Comparison of ENCODE assay signal across 8 mouse cellular contexts in the genomic region with DNA sequence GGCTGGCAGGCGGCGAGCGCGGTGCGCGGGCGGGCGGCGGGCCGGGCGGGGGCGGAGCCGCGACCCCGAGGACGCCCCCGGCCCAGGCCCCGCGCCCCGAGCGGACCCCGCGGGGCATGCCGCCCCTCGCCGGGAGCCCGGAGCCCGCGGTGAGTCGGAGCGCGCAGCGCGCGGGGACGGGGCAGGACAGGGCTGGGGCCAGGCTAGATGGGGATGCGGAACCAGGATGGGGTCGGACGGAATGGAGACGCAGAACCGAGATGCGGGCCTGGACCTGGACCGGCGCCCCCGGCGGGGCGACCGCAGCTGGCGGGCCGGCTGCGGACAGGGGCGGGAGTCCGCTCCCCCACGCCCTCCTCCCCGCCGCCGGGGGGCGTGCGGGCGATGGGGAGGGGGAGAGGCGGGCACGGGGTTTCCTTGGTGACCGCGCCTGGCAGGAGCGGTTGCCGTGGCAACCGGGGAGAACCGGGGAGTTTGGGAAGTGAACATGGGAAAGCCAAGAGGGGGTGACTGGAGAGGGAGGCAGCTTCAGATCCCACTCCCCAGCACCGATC. TPM values are rescaled to one million over a fixed set of nuclear protein-coding genes. Genes with fewer than 3 reads are reported as not detected.
DNase-seq lines count a peak whose midpoint lies in the region; ATAC-seq lines count a peak whose summit lies in the region.

A gene (plus strand): TSS at position 51 of the 554 bp plus-strand sequence.

- H3K9ac ChIP-seq in lung, embryonic 15.5 days, result 0 out of 2 replicates have a peak within 1 kb of the TSS, but pooled peaks have one; percentile 13
- peak within 1 kb of the TSS; percentile 94 for H3K9ac ChIP-seq in forebrain, embryonic 11.5 days (ENCODE audit: low read length)
- peak within 1 kb of the TSS; percentile 92 for H3K9ac ChIP-seq in hindbrain, embryonic 11.5 days (ENCODE audit: low read depth, low read length)
- H3K9ac ChIP-seq in limb, embryonic 11.5 days (ENCODE audit: low read length), result peak within 1 kb of the TSS; percentile 64

- H3K27ac ChIP-seq in lung, embryonic 15.5 days, result no peak within 1 kb of the TSS
- H3K27ac ChIP-seq in forebrain, embryonic 11.5 days (ENCODE audit: low read depth, low read length), result peak within 1 kb of the TSS; percentile 98
- peak within 1 kb of the TSS; percentile 99 for H3K27ac ChIP-seq in hindbrain, embryonic 11.5 days (ENCODE audit: low read depth, low read length)
- no peak within 1 kb of the TSS for H3K27ac ChIP-seq in limb, embryonic 11.5 days (replicated peaks; ENCODE audit: low read depth, low read length)

- H3K4me1 ChIP-seq in lung, embryonic 15.5 days, result peaks cover 7% of the 10 kb centered on the region; the same call in 1 of the 2 replicates
- H3K4me1 ChIP-seq in forebrain, embryonic 11.5 days (replicated peaks; ENCODE audit: control insufficient read depth, insufficient read depth, low read length), result peaks cover 21% of the 10 kb centered on the region
- H3K4me1 ChIP-seq in hindbrain, embryonic 11.5 days (replicated peaks; ENCODE audit: control insufficient read depth, insufficient read depth, low read length), result peaks cover 11% of the 10 kb centered on the region
- peaks cover 7% of the 10 kb centered on the region; the same call in 1 of the 2 replicates for H3K4me1 ChIP-seq in limb, embryonic 11.5 days (ENCODE audit: control insufficient read depth, insufficient read depth, low read length)

- H3K27me3 ChIP-seq in lung, embryonic 15.5 days, result peaks cover 62% of the 10 kb centered on the region
- H3K27me3 ChIP-seq in forebrain, embryonic 11.5 days (ENCODE audit: control insufficient read depth, insufficient read depth, low read length), result no peaks in the 10 kb centered on the region; the same call in 1 of the 2 replicates
- H3K27me3 ChIP-seq in hindbrain, embryonic 11.5 days (ENCODE audit: control insufficient read depth, insufficient read depth, low read length), result 0 out of 2 replicates have a peak, but pooled peaks cover 4% of the 10 kb centered on the region
- peaks cover 43% of the 10 kb centered on the region for H3K27me3 ChIP-seq in limb, embryonic 11.5 days (ENCODE audit: control insufficient read depth, insufficient read depth, low read length)

- under 1% methylated on average over 34 of the region's 69 CpGs for WGBS in lung, embryonic 15.5 days
- 0% methylated on average over 50 of the region's 69 CpGs for WGBS in forebrain, embryonic 11.5 days
- 3% methylated on average over 31 of the region's 69 CpGs for WGBS in hindbrain, embryonic 11.5 days
- WGBS in limb, embryonic 11.5 days, result under 1% methylated on average over 32 of the region's 69 CpGs

- ATAC-seq in lung, embryonic 15.5 days (ENCODE audit: borderline replicate concordance, extremely low read depth, low FRiP score, low TSS enrichment), result peak; percentile 25; the same call in 1 of the 2 replicates
- ATAC-seq in forebrain, embryonic 11.5 days (replicated peaks; ENCODE audit: low FRiP score), result peak; percentile 68
- peak; percentile 57 for ATAC-seq in hindbrain, embryonic 11.5 days (ENCODE audit: low FRiP score)
- peak; percentile 61 for ATAC-seq in limb, embryonic 11.5 days (ENCODE audit: insufficient number of reproducible peaks, low FRiP score, low TSS enrichment, low read depth)
- ATAC-seq in monocyte, adult 5-6 weeks (replicated peaks; ENCODE audit: insufficient number of reproducible peaks, low FRiP score, low TSS enrichment, poor library complexity, severe bottlenecking), result no peak

- no peaks in the 10 kb centered on the region for H3K36me3 ChIP-seq in lung, embryonic 15.5 days
- no peaks in the 10 kb centered on the region for H3K36me3 ChIP-seq in forebrain, embryonic 11.5 days (ENCODE audit: control insufficient read depth, insufficient read depth, low read length)
- H3K36me3 ChIP-seq in hindbrain, embryonic 11.5 days (ENCODE audit: control insufficient read depth, insufficient read depth, low read length), result no peaks in the 10 kb centered on the region
- no peaks in the 10 kb centered on the region for H3K36me3 ChIP-seq in limb, embryonic 11.5 days (ENCODE audit: control insufficient read depth, insufficient read depth, low read length)

- H3K4me2 ChIP-seq in lung, embryonic 15.5 days, result peak within 1 kb of the TSS; percentile 80
- peak within 1 kb of the TSS; percentile 85 for H3K4me2 ChIP-seq in forebrain, embryonic 11.5 days (ENCODE audit: low read depth, low read length, severe bottlenecking)
- H3K4me2 ChIP-seq in hindbrain, embryonic 11.5 days (replicated peaks; ENCODE audit: low read depth, low read length), result peak within 1 kb of the TSS; percentile 81
- H3K4me2 ChIP-seq in limb, embryonic 11.5 days (ENCODE audit: low read depth, severe bottlenecking), result peak within 1 kb of the TSS; percentile 86

- no peak for DNase-seq in lung, postnatal 14 days
- peak; percentile 92 for DNase-seq in forebrain, embryonic 11.5 days (ENCODE audit: low spot score)
- DNase-seq in hindbrain, embryonic 11.5 days (ENCODE audit: low spot score), result peak; percentile 93
- peak; percentile 75 for DNase-seq in limb, embryonic 11.5 days (ENCODE audit: low spot score)
- DNase-seq in right cerebral cortex, postnatal 25 days, result peak; percentile 86
- DNase-seq in spleen, postnatal 36 days (ENCODE audit: low spot score in 2 of 2), result no peak

- H3K9me3 ChIP-seq in lung, embryonic 15.5 days, result no peaks in the 10 kb centered on the region
- no peaks in the 10 kb centered on the region for H3K9me3 ChIP-seq in forebrain, embryonic 11.5 days (ENCODE audit: control insufficient read depth, low read length)
- no peaks in the 10 kb centered on the region for H3K9me3 ChIP-seq in hindbrain, embryonic 11.5 days (ENCODE audit: control insufficient read depth, low read length)
- no peaks in the 10 kb centered on the region; the same call in 1 of the 2 replicates for H3K9me3 ChIP-seq in limb, embryonic 11.5 days (ENCODE audit: control insufficient read depth, low read length)

- peak within 1 kb of the TSS; percentile 49 for H3K4me3 ChIP-seq in lung, embryonic 15.5 days
- peak within 1 kb of the TSS; percentile 82 for H3K4me3 ChIP-seq in forebrain, embryonic 11.5 days (ENCODE audit: low read depth, low read length)
- H3K4me3 ChIP-seq in hindbrain, embryonic 11.5 days (ENCODE audit: low read depth, low read length), result peak within 1 kb of the TSS; percentile 67
- H3K4me3 ChIP-seq in limb, embryonic 11.5 days (ENCODE audit: low read depth, low read length), result peak within 1 kb of the TSS; percentile 53

RNA-seq across cellular contexts. Expression of the gene that starts here (rescaled TPM):
- 0.88 and 0.98 TPM in 2 replicates for polyA plus RNA-seq in lung, embryonic 15.5 days (2015; fragmentation: Nextera tagmentation; extraction: Ambion mirVana)
- polyA plus RNA-seq in forebrain, embryonic 11.5 days (2014; fragmentation: Nextera tagmentation; extraction: Ambion mirVana), result 8.2 and 9.8 TPM in 2 replicates
- 9.1 and 11.4 TPM in 2 replicates for polyA plus RNA-seq in hindbrain, embryonic 11.5 days (2014; fragmentation: Nextera tagmentation; extraction: Ambion mirVana)
- 0.51 and 0.60 TPM in 2 replicates for polyA plus RNA-seq in limb, embryonic 11.5 days (2014; fragmentation: Nextera tagmentation; extraction: Ambion mirVana)
- not detected in 3 replicates for total RNA-seq in monocyte, adult 5-6 weeks (2017)

Comparison
In these comparisons a context has a peak if more than half of its experiments do, and no peak if none do; other contexts are left out.
1. Peak in ATAC-seq, H3K4me3 ChIP-seq, H3K9ac ChIP-seq and H3K4me2 ChIP-seq in lung, embryonic 15.5 days; RNA of the gene not detected or under 1 TPM.
2. Peak in DNase-seq, ATAC-seq, H3K4me3 ChIP-seq, H3K9ac ChIP-seq and H3K4me2 ChIP-seq in limb, embryonic 11.5 days; RNA of the gene not detected or under 1 TPM.
3. H3K27ac ChIP-seq: peak in forebrain, embryonic 11.5 days (single experiment) and hindbrain, embryonic 11.5 days (single experiment); none in lung, embryonic 15.5 days (single experiment) and limb, embryonic 11.5 days (single experiment).
4. H3K9ac ChIP-seq: peak in every context shown above with its lines; median percentile 94 in forebrain, embryonic 11.5 days; 92 in hindbrain, embryonic 11.5 days; 64 in limb, embryonic 11.5 days; 13 in lung, embryonic 15.5 days.
5. DNase-seq: peak in forebrain, embryonic 11.5 days (single experiment), hindbrain, embryonic 11.5 days (single experiment) and right cerebral cortex, postnatal 25 days (single experiment); none in lung, postnatal 14 days (single experiment) and spleen, postnatal 36 days (0 of 2).
6. Peak in every context shown above with its lines, with median percentiles within 50 percentile points of each other: H3K4me2 ChIP-seq and H3K4me3 ChIP-seq.